Mouse (Mus musculus): ENCODE data around the gene Gpsm1.

The Gpsm1 gene

GRCm38 (mm10) chr2:26313394-26313793 lies 1.9 kb upstream of the Gpsm1 start:
- DNase-seq: no peak

- DNase-seq: peak; percentile 99
These were observed 839 bp upstream of the Gpsm1 start for GRCm38 (mm10) chr2:26314281-26315071.

GRCm38 (mm10) chr2:26315925-26316311 lies 603 bp downstream of the Gpsm1 start:
- peak; percentile 98 for DNase-seq

- peak; percentile 93 for DNase-seq
These were observed 1.4 kb downstream of the Gpsm1 start for GRCm38 (mm10) chr2:26316576-26317246.

GRCm38 (mm10) chr2:26317371-26317770 lies 2.1 kb downstream of the Gpsm1 start:
- DNase-seq: peak; percentile 90

- DNase-seq: peak; percentile 92
These were observed 2.8 kb downstream of the Gpsm1 start for GRCm38 (mm10) chr2:26317991-26318672.

- DNase-seq: no peak
These were observed 3.8 kb downstream of the Gpsm1 start for GRCm38 (mm10) chr2:26319109-26319508.

- peak; percentile 90 for DNase-seq
These were observed 4.4 kb downstream of the Gpsm1 start for GRCm38 (mm10) chr2:26319519-26320244.

GRCm38 (mm10) chr2:26320245-26321185 lies 5.2 kb downstream of the Gpsm1 start:
- DNase-seq: peak; percentile 91

- DNase-seq: peak; percentile 91
These were observed 8.4 kb downstream of the Gpsm1 start for GRCm38 (mm10) chr2:26323589-26324325.

- peak; percentile 94 for DNase-seq
These were observed 9.6 kb downstream of the Gpsm1 start for GRCm38 (mm10) chr2:26324917-26325316.

- peak; percentile 96 for DNase-seq
These were observed 10.3 kb downstream of the Gpsm1 start for GRCm38 (mm10) chr2:26325386-26326181.

GRCm38 (mm10) chr2:26327852-26328251 lies 12.5 kb downstream of the Gpsm1 start:
- DNase-seq: no peak

GRCm38 (mm10) chr2:26329402-26329801 lies 14.1 kb downstream of the Gpsm1 start:
- DNase-seq: peak; percentile 99

- DNase-seq: peak; percentile 93
These were observed 14.7 kb downstream of the Gpsm1 start for GRCm38 (mm10) chr2:26330056-26330468.

- no peak for DNase-seq
These were observed 15.4 kb downstream of the Gpsm1 start for GRCm38 (mm10) chr2:26330702-26331101.

GRCm38 (mm10) chr2:26338302-26339203 lies 23.2 kb downstream of the Gpsm1 start:
- DNase-seq: no peak

GRCm38 (mm10) chr2:26339204-26339551 lies 23.9 kb downstream of the Gpsm1 start:
- peak; percentile 98 for DNase-seq

- DNase-seq: peak; percentile 98
These were observed 26.2 kb downstream of the Gpsm1 start for GRCm38 (mm10) chr2:26341510-26341981.

Measured in heart, adult 11 months (tissue).